Mouse (Mus musculus) T-helper 1 cell (primary cell): Measurements from ENCODE around the gene Gm28897.
"Not testable (repeated sequence)": the region's sequence is repeated elsewhere in the genome, so short reads cannot be mapped to it uniquely, and the experiment has no call there.

Experiments used
- in situ Hi-C: fragments of 300-600 bp; cut with MboI, MseI; formaldehyde crosslinking; loops from one replicate; pipeline ENCODE4 v1.15.1; 2025; ENCODE audit warnings: high pct_unique_total_duplicates

Gene Gm28897

GRCm38 (mm10) chrY:80926695-80927094 is at the start of gene Gm28897:
TSS of gene Gm28897 (plus strand) at chrY:80926995.
- in situ Hi-C loops = not testable (repeated sequence)
